8 mouse cellular contexts compared by ENCODE assay signal in genomic region chr12:108765751-108766221, GRCm38 (mm10). TPM values are rescaled to one million over a fixed set of nuclear protein-coding genes. Genes with fewer than 3 reads are reported as not detected.
DNase-seq lines count a peak whose midpoint lies in the region; ATAC-seq and TF ChIP-seq lines count a peak whose summit lies in the region.

No protein-coding gene starts in this region.

- peak overlapping the region; percentile 51 for H3K27ac ChIP-seq in cortical plate, adult 2 months (ENCODE audit: insufficient read depth, low read length)
- H3K27ac ChIP-seq in intestine, embryonic 16.5 days (ENCODE audit: low read length), result peak overlapping the region; percentile 88
- peak overlapping the region; percentile 72 for H3K27ac ChIP-seq in neural tube, embryonic 13.5 days (replicated peaks)

- TF ChIP-seq POLR2A in cortical plate, adult 2 months (IDR thresholded peaks at IDR 0.05; ENCODE audit: extremely low read depth, insufficient read depth, low read length), result no peak; the same call in 1 of the 2 replicates

- no peaks in the 10 kb centered on the region for H3K27me3 ChIP-seq in intestine, embryonic 16.5 days (replicated peaks; ENCODE audit: control insufficient read depth, insufficient read depth, low read length)
- no peaks in the 10 kb centered on the region for H3K27me3 ChIP-seq in neural tube, embryonic 13.5 days

- peak overlapping the region; percentile 75 for H3K4me2 ChIP-seq in intestine, embryonic 16.5 days (ENCODE audit: low read depth, low read length)
- peak overlapping the region; percentile 45 for H3K4me2 ChIP-seq in neural tube, embryonic 13.5 days

- peak; percentile 56 for ATAC-seq in granulocyte monocyte progenitor cell, adult 5-6 weeks (replicated peaks; ENCODE audit: poor library complexity, severe bottlenecking)
- peak; percentile 79 for ATAC-seq in intestine, embryonic 16.5 days
- peak; percentile 52; the same call in 1 of the 2 replicates for ATAC-seq in neural tube, embryonic 13.5 days (ENCODE audit: low read depth)

- peak overlapping the region; percentile 23 for H3K4me3 ChIP-seq in cortical plate, adult 2 months (ENCODE audit: insufficient read depth, low read length)
- peak overlapping the region; percentile 49 for H3K4me3 ChIP-seq in intestine, embryonic 16.5 days (ENCODE audit: low read length)
- H3K4me3 ChIP-seq in neural tube, embryonic 13.5 days, result peak overlapping the region; percentile 20

- 8% methylated on average over 14 of the region's 14 CpGs for WGBS in intestine, embryonic 16.5 days
- 21% methylated on average over 14 of the region's 14 CpGs for WGBS in neural tube, embryonic 13.5 days

- no peaks in the 10 kb centered on the region for H3K36me3 ChIP-seq in intestine, embryonic 16.5 days (ENCODE audit: control insufficient read depth, insufficient read depth, low read length)
- no peaks in the 10 kb centered on the region for H3K36me3 ChIP-seq in neural tube, embryonic 13.5 days

- peak; percentile 93 for DNase-seq in 416B (ENCODE audit: low read depth)
- peak; percentile 71 for DNase-seq in ZHBTc4 (ENCODE audit: low read depth, low spot score)
- peak; percentile 84 to 90 for DNase-seq in lung, adult 18-20 months
- peak; percentile 76 to 85 for DNase-seq in thymus, postnatal 36 days

- H3K9ac ChIP-seq in intestine, embryonic 16.5 days (ENCODE audit: low read depth, low read length), result peak overlapping the region; percentile 71
- peak overlapping the region; percentile 44; the same call in 1 of the 2 replicates for H3K9ac ChIP-seq in neural tube, embryonic 13.5 days

- H3K4me1 ChIP-seq in cortical plate, adult 2 months (ENCODE audit: control insufficient read depth, insufficient read depth, low read length), result peaks cover 4% of the 10 kb centered on the region; the same call in 1 of the 2 replicates
- H3K4me1 ChIP-seq in intestine, embryonic 16.5 days (ENCODE audit: control insufficient read depth, insufficient read depth, low read length), result peaks cover 23% of the 10 kb centered on the region
- H3K4me1 ChIP-seq in neural tube, embryonic 13.5 days (replicated peaks), result peaks cover 22% of the 10 kb centered on the region

- H3K9me3 ChIP-seq in intestine, embryonic 16.5 days (ENCODE audit: control insufficient read depth, low read length), result no peaks in the 10 kb centered on the region
- H3K9me3 ChIP-seq in neural tube, embryonic 13.5 days, result no peaks in the 10 kb centered on the region

- no peak for TF ChIP-seq CTCF in cortical plate, adult 2 months (IDR thresholded peaks at IDR 0.05; ENCODE audit: extremely low read depth, insufficient read depth, low read length)

RNA-seq across cellular contexts. Expression of gene Yy1, which starts 27.0 kb away (rescaled TPM):
- polyA plus RNA-seq in cortical plate, adult 2 months (2012; rRNA removed), result 22.1 and 23.2 TPM in 2 replicates
- total RNA-seq in granulocyte monocyte progenitor cell, adult 5-6 weeks (2014; fragmentation: Nextera tagmentation), result 61.2 and 69.7 TPM in 2 replicates
- total RNA-seq in granulocyte monocyte progenitor cell, adult 5-6 weeks (2017), result 54.0 and 54.6 TPM in 2 replicates
- polyA plus RNA-seq in intestine, embryonic 16.5 days (2015; fragmentation: Nextera tagmentation; extraction: Ambion mirVana), result 10.0 and 11.4 TPM in 2 replicates
- 13.5 and 14.2 TPM in 2 replicates for polyA plus RNA-seq in neural tube, embryonic 13.5 days (2015; fragmentation: Nextera tagmentation; extraction: Ambion mirVana)

Comparison
In these comparisons a context has a peak if more than half of its experiments do, and no peak if none do; other contexts are left out.
1. Peak in every context shown above with its lines: DNase-seq, ATAC-seq, H3K4me3 ChIP-seq and H3K27ac ChIP-seq.